Mouse (Mus musculus) CH12.LX (cell line): ENCODE data around the gene Macf1. TPM values are rescaled to one million over a fixed set of nuclear protein-coding genes. Genes with fewer than 3 reads are reported as not detected.

ENCODE experiments used
- DNase-seq: peaks from one replicate; pipeline ENCODE4 v3.0.0-alpha.2; 2013; ENCODE audit errors: extremely low read depth
- H3K27ac ChIP-seq: 2 replicates; pipeline ENCODE4 v1.5.1; 2012; ENCODE audit warnings: low read depth, mild to moderate bottlenecking, control low read depth, moderate library complexity; ENCODE audit not compliant: insufficient read depth
- H3K27me3 ChIP-seq: replicated peaks from 2 replicates; pipeline ENCODE3; 2012; ENCODE audit warnings: inconsistent platforms
- H3K36me3 ChIP-seq, 2 experiments: replicated peaks in 1 of 2; 2 replicates each; pipeline versions ENCODE3 to v1.6.1; 2012; ENCODE audit warnings: inconsistent platforms in 1 of 2, low read length in 1 of 2, mild to moderate bottlenecking in 1 of 2, mixed read lengths in 1 of 2, moderate library complexity in 1 of 2; ENCODE audit not compliant: control insufficient read depth in 1 of 2, insufficient read depth in 1 of 2
- H3K4me1 ChIP-seq, 2 experiments: 2 replicates each; pipeline ENCODE4 v1.6.1; 2012; ENCODE audit warnings: inconsistent platforms in 1 of 2, moderate library complexity in 1 of 2; ENCODE audit not compliant: insufficient read depth in 2 of 2, control insufficient read depth in 1 of 2
- H3K4me2 ChIP-seq: 2 replicates; pipeline ENCODE4 v1.6.1; 2012; ENCODE audit warnings: low read depth, mild to moderate bottlenecking, control low read depth; ENCODE audit not compliant: poor library complexity, insufficient read depth, severe bottlenecking
- H3K4me3 ChIP-seq, 3 experiments: fragments of 150-350 bp in 1 of 3; sonication (generic) in 1 of 3; replicated peaks in 1 of 3; 2 replicates each; pipeline versions ENCODE3 to v1.5.1; 2011 to 2012; ENCODE audit warnings: low read depth in 2 of 3, low read length in 2 of 3, mild to moderate bottlenecking in 2 of 3, moderate library complexity in 2 of 3, control low read depth in 1 of 3, improper control_type of control experiment in 1 of 3, inconsistent platforms in 1 of 3, mixed read lengths in 1 of 3; ENCODE audit not compliant: poor library complexity in 1 of 3
- H3K79me2 ChIP-seq: replicated peaks from 2 replicates; pipeline ENCODE4 v1.6.1; 2012; ENCODE audit warnings: mild to moderate bottlenecking, moderate library complexity; ENCODE audit not compliant: control insufficient read depth, poor library complexity, insufficient read depth, severe bottlenecking; ENCODE audit errors: extremely low read depth
- H3K9ac ChIP-seq: 2 replicates; pipeline ENCODE4 v1.6.1; 2012; ENCODE audit warnings: low read depth, mild to moderate bottlenecking, control low read depth, moderate library complexity; ENCODE audit not compliant: insufficient read depth
- H3K9me3 ChIP-seq: replicated peaks from 2 replicates; pipeline ENCODE3; 2012; ENCODE audit warnings: low read length, inconsistent platforms, mixed read lengths
- BHLHE40 ChIP-seq: IDR thresholded peaks from 2 replicates; pipeline ENCODE4 v1.6.1; 2011; ENCODE audit warnings: mild to moderate bottlenecking, low read depth, low read length, improper control_type of control experiment
- CHD1 ChIP-seq: IDR thresholded peaks from 2 replicates; pipeline ENCODE4 v1.6.1; 2012; ENCODE audit warnings: low read depth, low read length, improper control_type of control experiment, inconsistent platforms
- E2F4 ChIP-seq: IDR thresholded peaks from 2 replicates; pipeline ENCODE4 v1.6.1; 2011; ENCODE audit warnings: low read depth, low read length, improper control_type of control experiment; ENCODE audit not compliant: insufficient replicate concordance
- ELF1 ChIP-seq: IDR thresholded peaks from 2 replicates; pipeline ENCODE4 v1.6.1; 2014; ENCODE audit warnings: low read depth, mild to moderate bottlenecking, inconsistent platforms, low read length, improper control_type of control experiment
- EP300 ChIP-seq: IDR thresholded peaks from 2 replicates; pipeline ENCODE4 v1.6.1; 2011; ENCODE audit warnings: low read length, improper control_type of control experiment
- ETS1 ChIP-seq: conservative IDR thresholded peaks from 2 replicates; pipeline ENCODE4 v1.6.1; 2012; ENCODE audit warnings: low read depth, mild to moderate bottlenecking, inconsistent platforms, low read length, improper control_type of control experiment, moderate library complexity
- GABPA ChIP-seq: IDR thresholded peaks from 2 replicates; pipeline ENCODE4 v1.6.1; 2012; ENCODE audit warnings: low read depth, low read length, improper control_type of control experiment, inconsistent platforms; ENCODE audit not compliant: insufficient replicate concordance
- IRF4 ChIP-seq: IDR thresholded peaks from 2 replicates; pipeline ENCODE4 v1.6.1; 2014; ENCODE audit warnings: low read depth, mild to moderate bottlenecking, inconsistent platforms, low read length, improper control_type of control experiment
- JUN ChIP-seq: IDR thresholded peaks from 2 replicates; pipeline ENCODE4 v1.6.1; 2011; ENCODE audit warnings: low read depth, mild to moderate bottlenecking, low read length, improper control_type of control experiment, moderate library complexity; ENCODE audit not compliant: insufficient read depth
- JUND ChIP-seq: conservative IDR thresholded peaks from 2 replicates; pipeline ENCODE4 v1.6.1; 2011; ENCODE audit warnings: low read depth, low read length, improper control_type of control experiment
- KAT2A ChIP-seq: IDR thresholded peaks from 2 replicates; pipeline ENCODE4 v1.6.1; 2012; ENCODE audit warnings: low read length, improper control_type of control experiment, inconsistent platforms; ENCODE audit not compliant: insufficient replicate concordance
- MAZ ChIP-seq: IDR thresholded peaks from 2 replicates; pipeline ENCODE4 v1.6.1; 2012; ENCODE audit warnings: low read depth, mild to moderate bottlenecking, inconsistent platforms, low read length, improper control_type of control experiment, moderate library complexity
- MEF2A ChIP-seq: IDR thresholded peaks from 2 replicates; pipeline ENCODE4 v1.6.1; 2014; ENCODE audit warnings: low read depth, mild to moderate bottlenecking, inconsistent platforms, low read length, improper control_type of control experiment, borderline replicate concordance
- NELFE ChIP-seq: IDR thresholded peaks from 2 replicates; pipeline ENCODE4 v1.6.1; 2011; ENCODE audit warnings: low read depth, low read length, improper control_type of control experiment
- NRF1 ChIP-seq: IDR thresholded peaks from 2 replicates; pipeline ENCODE4 v1.6.1; 2014; ENCODE audit warnings: low read depth, mild to moderate bottlenecking, inconsistent platforms, low read length, improper control_type of control experiment, moderate library complexity
- PAX5 ChIP-seq: IDR thresholded peaks from 2 replicates; pipeline ENCODE4 v1.6.1; 2012; ENCODE audit warnings: low read length, inconsistent platforms, mixed read lengths
- POLR2A ChIP-seq: IDR thresholded peaks from 2 replicates; pipeline ENCODE4 v1.6.1; 2011; ENCODE audit warnings: low read depth, mild to moderate bottlenecking, improper control_type of control experiment, low read length
- RCOR1 ChIP-seq: conservative IDR thresholded peaks from 2 replicates; pipeline ENCODE4 v1.6.1; 2012; ENCODE audit warnings: low read depth, mild to moderate bottlenecking, inconsistent platforms, low read length, improper control_type of control experiment
- SIN3A ChIP-seq: IDR thresholded peaks from 2 replicates; pipeline ENCODE4 v1.6.1; 2012; ENCODE audit warnings: low read length, improper control_type of control experiment, inconsistent platforms
- SMC3 ChIP-seq: IDR thresholded peaks from 2 replicates; pipeline ENCODE4 v1.6.1; 2011; ENCODE audit warnings: low read depth, low read length, improper control_type of control experiment
- UBTF ChIP-seq: IDR thresholded peaks from 2 replicates; pipeline ENCODE4 v1.6.1; 2012; ENCODE audit warnings: low read depth, mild to moderate bottlenecking, inconsistent platforms, low read length, improper control_type of control experiment, moderate library complexity
- USF2 ChIP-seq: conservative IDR thresholded peaks from 2 replicates; pipeline ENCODE4 v1.6.1; 2011; ENCODE audit warnings: low read depth, low read length, improper control_type of control experiment
- ZC3H11A ChIP-seq: IDR thresholded peaks from 2 replicates; pipeline ENCODE4 v1.6.1; 2012; ENCODE audit warnings: low read depth, mild to moderate bottlenecking, inconsistent platforms, low read length, improper control_type of control experiment
- ZNF384 ChIP-seq: IDR thresholded peaks from 2 replicates; pipeline ENCODE4 v1.6.1; 2012; ENCODE audit warnings: low read depth, low read length, improper control_type of control experiment, inconsistent platforms
- dilution Hi-C: fragments of 300-500 bp; cut with MboI; formaldehyde crosslinking; loops from 2 replicates; pipeline ENCODE4 v1.14.3; 2020; ENCODE audit warnings: low sequenced_read_pairs; ENCODE audit not compliant: extremely low pct_unique_long_range_greater_than_20kb, extremely low pct_ligation_motif_present
- in situ Hi-C: fragments of 300-500 bp; cut with MboI; formaldehyde crosslinking; loops from 3 replicates; pipeline ENCODE4 v1.14.3; 2019; ENCODE audit warnings: low sequenced_read_pairs, low pct_ligation_motif_present, low pct_unique_long_range_greater_than_20kb, mixed read lengths
- polyA plus RNA-seq: library from polyadenylated mRNA; unstranded; fragments of >175 nt; gene quantifications from 2 replicates; pipeline ENCODE4 v1.2.1, GENCODE M21; 2012; ENCODE audit warnings: low read depth; ENCODE audit not compliant: insufficient read length
- total RNA-seq, 2 experiments: library from RNA; depleted of rRNA; stranded (reverse); fragments of 300-350 nt in 1 of 2; fragments of >200 nt in 1 of 2; gene quantifications; 2 replicates each; pipeline ENCODE4 v1.2.3; 2012 to 2014

Gene Macf1
- total and polyA plus RNA-seq, 3 experiments, result 63.3 to 93.3 (median 77.8) TPM

DNA sequence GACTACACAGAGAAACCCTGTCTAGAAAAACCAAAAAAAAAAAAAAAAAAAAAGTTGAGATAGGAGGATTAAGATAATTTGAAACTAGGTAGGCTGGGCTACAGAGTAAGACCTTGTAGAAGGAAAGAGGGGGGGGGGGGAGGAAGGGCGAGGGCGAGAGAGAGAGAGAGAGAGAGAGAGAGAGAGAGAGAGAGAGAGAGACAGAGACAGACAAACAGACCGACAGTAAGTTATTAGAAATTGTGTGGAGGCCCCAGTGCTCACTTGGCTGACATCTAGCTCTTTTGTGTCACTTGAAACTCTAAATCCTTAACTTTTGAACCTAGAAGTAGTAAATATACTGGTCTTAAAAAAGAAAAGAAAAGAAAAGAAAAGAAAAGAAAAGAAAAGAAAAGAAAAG, 266.7 kb downstream of the Macf1 start:
- no peaks in the 10 kb centered on the region for H3K27me3 ChIP-seq

DNA sequence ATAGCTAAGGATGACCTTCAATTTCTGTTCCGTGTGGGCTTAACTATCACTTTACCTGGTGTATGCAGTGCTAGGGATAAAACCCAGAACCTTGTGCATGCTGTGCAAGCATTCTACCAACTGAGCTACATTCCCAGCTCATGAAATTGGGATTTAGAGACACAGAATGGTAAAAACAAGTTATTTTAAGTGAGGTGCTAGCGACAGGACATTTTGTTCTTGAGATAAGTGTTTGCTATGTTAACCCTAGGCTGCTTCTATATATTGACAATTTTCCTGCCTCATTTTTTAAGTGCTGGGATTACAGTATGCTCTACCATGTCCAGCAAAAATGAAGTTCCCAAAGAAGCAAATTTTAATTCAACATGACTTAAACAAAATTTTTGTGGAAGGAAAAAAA, 267.3 kb downstream of the Macf1 start:
- peaks cover 0 to 20% of the 10 kb centered on the region in 2 experiments for H3K36me3 ChIP-seq
- no peak overlapping the region for H3K27ac ChIP-seq

More for the DNA sequence above, 266.7 kb downstream of the Macf1 start:
- H3K9ac ChIP-seq, result no peak overlapping the region
- peaks cover 1 to 20% of the 10 kb centered on the region in 2 experiments; a peak in 2 of 4 replicates for H3K4me1 ChIP-seq
- H3K9me3 ChIP-seq, result no peaks in the 10 kb centered on the region
- H3K27ac ChIP-seq, result no peak overlapping the region
- dilution Hi-C loops (no loop called here), in situ Hi-C loops (no loop called here)
- DNase-seq, result no peak
- TF ChIP-seq RCOR1 (no peak), JUN (no peak)
- no peak overlapping the region for H3K4me3 ChIP-seq
- H3K4me2 ChIP-seq, result no peak overlapping the region
- peaks cover 0 to 20% of the 10 kb centered on the region in 2 experiments for H3K36me3 ChIP-seq
- H3K79me2 ChIP-seq, result 0 out of 2 replicates have a peak, but pooled peaks cover under 1% of the 10 kb centered on the region

DNA sequence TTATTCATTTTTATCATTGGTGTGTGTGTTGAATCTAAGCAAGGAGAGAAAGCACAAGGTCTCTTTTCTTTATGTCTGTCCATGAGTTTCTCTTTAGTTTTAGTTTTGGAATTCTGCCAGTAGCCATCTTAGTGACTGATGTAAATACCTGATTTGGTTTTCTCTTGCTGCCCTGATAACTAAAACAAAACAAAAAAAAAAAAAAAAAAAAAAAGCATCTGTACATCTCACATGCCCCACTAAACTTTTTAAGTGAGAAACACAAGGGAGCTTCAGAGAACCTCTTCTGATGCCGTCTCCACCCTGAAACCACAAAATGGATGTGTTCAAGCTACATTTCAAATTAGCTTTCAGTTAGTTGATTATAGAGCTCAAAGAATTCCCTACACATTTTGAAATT, 268.6 kb downstream of the Macf1 start:
- TF ChIP-seq ELF1, result no peak
- no peak for TF ChIP-seq KAT2A
- no peak for TF ChIP-seq NRF1
- no peak for TF ChIP-seq MAZ
- TF ChIP-seq BHLHE40, result no peak
- TF ChIP-seq GABPA, result no peak
- TF ChIP-seq USF2, result no peak
- TF ChIP-seq SIN3A, result no peak
- no peak for TF ChIP-seq RCOR1
- TF ChIP-seq ZC3H11A, result no peak
- TF ChIP-seq PAX5, result no peak
- no peak for TF ChIP-seq IRF4
- no peak for TF ChIP-seq ETS1
- no peak for TF ChIP-seq E2F4
- no peak for TF ChIP-seq POLR2A

More for the DNA sequence above, 267.3 kb downstream of the Macf1 start:
- H3K4me3 ChIP-seq, result no peak overlapping the region
- H3K4me1 ChIP-seq, result peaks cover 3 to 26% of the 10 kb centered on the region in 2 experiments; a peak in 2 of 4 replicates
- H3K79me2 ChIP-seq, result no peaks in the 10 kb centered on the region
- DNase-seq, result no peak
- no peak overlapping the region for H3K4me2 ChIP-seq
- H3K27me3 ChIP-seq, result no peaks in the 10 kb centered on the region
- no peak for TF ChIP-seq GABPA
- TF ChIP-seq ELF1, result no peak
- no peak for TF ChIP-seq POLR2A
- no peak for TF ChIP-seq CHD1
- TF ChIP-seq JUN, result no peak
- TF ChIP-seq JUND, result no peak
- no peak for TF ChIP-seq SMC3
- no peak for TF ChIP-seq UBTF
- TF ChIP-seq IRF4, result no peak
- no peak for TF ChIP-seq ZNF384
- TF ChIP-seq RCOR1, result no peak
- no peak for TF ChIP-seq NELFE
- TF ChIP-seq MEF2A, result no peak
- no peak for TF ChIP-seq BHLHE40
- no peak for TF ChIP-seq EP300
- no peak for TF ChIP-seq ETS1
- TF ChIP-seq E2F4, result no peak
- in situ Hi-C loops (no loop called here), dilution Hi-C loops (no loop called here)
- no peaks in the 10 kb centered on the region for H3K9me3 ChIP-seq
- no peak overlapping the region for H3K9ac ChIP-seq

More for the DNA sequence above, 268.6 kb downstream of the Macf1 start:
- Histone ChIP-seq H3K27me3 (no peaks in the 10 kb centered on the region), H3K27ac (no peak overlapping the region), H3K9me3 (no peaks in the 10 kb centered on the region), H3K4me2 (no peak overlapping the region), H3K4me3 (no peak overlapping the region), H3K9ac (no peak overlapping the region), H3K36me3 (peaks cover 0 to 19% of the 10 kb centered on the region in 2 experiments), H3K4me1 (peaks cover 3 to 31% of the 10 kb centered on the region in 2 experiments; a peak in 2 of 4 replicates), H3K79me2 (no peaks in the 10 kb centered on the region)
- in situ Hi-C loops, result no loop called here
- dilution Hi-C loops, result no loop called here
- no peak for DNase-seq
